Mouse (Mus musculus) v-Abl transformed pro-B cells (cell line): ENCODE measurements at regions not wholly inside any gene's neighbourhood (a gene's known extent, or its start where the extent isn't known, plus 50 kb on each side); places are given as distances from the start of the nearest gene placed in this dataset.

ENCODE experiments used
- in situ Hi-C, 2 experiments: fragments of 400-800 bp; cut with MboI; formaldehyde crosslinking; loops; one replicate each; pipeline ENCODE4 v1.15.1; 2025; ENCODE audit not compliant: unreplicated experiment in 2 of 2

DNA sequence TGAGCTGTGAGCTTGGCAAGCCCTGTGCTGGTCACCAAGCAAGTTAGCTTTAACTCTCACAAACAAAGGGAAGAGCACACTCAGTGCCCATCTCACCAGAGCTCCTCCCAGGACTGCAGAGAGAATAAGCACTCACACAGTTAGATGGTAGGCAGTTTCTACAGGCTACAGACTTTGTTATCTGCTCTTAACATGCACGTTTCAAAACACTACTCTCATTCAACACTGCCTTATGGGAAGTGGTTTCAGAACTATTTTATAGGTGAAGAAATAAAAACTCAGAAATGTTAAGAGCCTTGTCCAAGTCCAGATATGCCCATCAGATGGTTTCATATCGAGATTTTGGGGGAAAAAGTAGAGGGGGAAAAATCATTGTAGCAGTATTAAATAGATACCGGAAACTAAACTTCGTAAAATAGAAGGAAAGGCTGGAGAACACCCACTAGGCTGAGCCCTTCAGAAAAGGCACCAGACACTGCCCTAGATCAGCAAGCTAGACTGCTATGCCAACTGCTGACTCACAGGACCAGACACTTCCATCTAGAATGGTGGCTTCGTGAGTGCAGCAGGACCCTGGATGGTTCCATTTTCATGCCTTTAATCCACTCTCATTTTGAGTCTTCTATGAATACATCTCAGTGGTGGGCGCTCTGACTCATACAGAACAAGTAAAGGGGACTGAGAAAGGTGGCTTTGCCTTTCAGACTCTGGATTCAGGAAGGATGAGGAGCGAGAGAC is 51.3 kb upstream of the Serbp1 start:
- in situ Hi-C loops = loop anchor here in 1 of 2 experiments (25.0 kb wide), 3 partner anchors 626 to 1626 kb away; no protein-coding TSS in a partner anchor

DNA sequence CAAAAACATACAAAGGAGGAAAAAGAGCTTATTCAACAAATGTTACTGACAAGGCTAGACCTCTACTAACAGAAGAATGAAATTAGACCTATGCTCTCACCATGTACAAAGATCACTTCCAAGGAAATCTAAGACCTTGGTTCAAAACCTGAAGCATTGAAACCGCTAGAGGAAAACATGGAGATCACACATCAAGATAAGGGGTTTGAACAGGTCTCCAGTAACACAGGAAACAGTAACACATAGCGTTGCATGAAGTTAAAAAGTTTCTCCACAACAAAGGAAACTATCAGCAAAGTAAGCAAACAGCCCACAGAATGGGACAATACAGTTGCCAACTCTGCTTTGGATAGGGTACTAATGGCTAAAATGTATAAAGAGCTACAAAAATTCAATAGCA is 53.3 kb upstream of the Serbp1 start:
- in situ Hi-C loops = loop anchor here in 1 of 2 experiments (25.0 kb wide), 3 partner anchors 628 to 1628 kb away; no protein-coding TSS in a partner anchor

DNA sequence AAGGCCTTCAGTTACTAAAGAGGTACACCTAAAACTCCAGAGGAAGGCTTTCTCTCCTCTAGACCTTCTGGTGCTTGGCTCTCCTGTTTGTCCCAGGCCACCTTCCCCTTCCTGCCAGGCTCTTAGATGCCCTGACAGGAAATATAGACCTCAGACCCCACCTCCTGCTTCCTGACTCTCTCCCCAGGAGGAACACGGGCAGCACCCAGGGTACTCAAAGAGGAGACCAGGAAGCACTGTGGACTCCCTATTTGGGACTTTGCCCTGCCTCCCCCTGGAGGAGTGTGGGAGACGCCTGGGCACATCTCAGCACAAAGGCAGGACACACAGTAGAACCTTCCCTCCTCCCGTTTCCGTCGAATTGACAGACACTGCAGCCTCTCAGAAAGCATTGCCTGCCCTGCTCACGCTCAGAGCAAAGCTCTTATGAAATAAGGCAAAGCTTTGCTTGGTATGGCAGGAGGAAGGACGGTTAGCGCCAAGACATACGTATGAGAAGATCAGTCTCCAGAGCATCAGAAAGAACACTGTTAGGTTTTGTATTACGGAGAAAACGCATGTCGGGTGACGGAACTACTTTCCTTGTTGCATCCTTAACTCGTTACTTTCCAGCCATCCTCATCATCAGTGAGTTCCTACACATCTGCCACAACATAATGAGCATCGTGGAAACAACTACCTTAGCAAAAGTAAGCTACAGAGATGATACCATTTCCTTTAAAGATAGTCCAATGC is 54.3 kb upstream of the Serbp1 start:
- in situ Hi-C loops = loop anchor here in 1 of 2 experiments (25.0 kb wide), 3 partner anchors 629 to 1629 kb away; no protein-coding TSS in a partner anchor

DNA sequence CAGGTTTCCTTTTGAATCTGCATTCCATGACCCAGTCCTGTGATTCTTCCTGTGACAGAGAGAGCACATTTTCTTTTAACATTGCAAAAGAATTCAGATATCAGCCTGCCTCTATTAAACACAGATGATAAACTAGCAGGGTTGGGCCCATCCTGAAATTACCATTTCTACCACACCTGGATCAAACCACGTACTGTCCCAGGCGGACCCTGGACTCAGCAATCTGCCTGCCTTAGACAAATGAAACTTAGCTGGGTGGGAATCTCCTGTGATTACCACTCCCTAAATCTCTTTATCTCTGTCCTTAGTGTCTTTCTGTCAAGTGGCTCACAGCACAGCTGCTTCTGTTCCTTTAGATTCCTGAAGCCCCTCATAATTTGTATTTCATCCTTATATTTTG is 55.5 kb upstream of the Serbp1 start:
- in situ Hi-C loops = loop anchor here in 1 of 2 experiments (25.0 kb wide), 3 partner anchors 630 to 1630 kb away; no protein-coding TSS in a partner anchor

DNA sequence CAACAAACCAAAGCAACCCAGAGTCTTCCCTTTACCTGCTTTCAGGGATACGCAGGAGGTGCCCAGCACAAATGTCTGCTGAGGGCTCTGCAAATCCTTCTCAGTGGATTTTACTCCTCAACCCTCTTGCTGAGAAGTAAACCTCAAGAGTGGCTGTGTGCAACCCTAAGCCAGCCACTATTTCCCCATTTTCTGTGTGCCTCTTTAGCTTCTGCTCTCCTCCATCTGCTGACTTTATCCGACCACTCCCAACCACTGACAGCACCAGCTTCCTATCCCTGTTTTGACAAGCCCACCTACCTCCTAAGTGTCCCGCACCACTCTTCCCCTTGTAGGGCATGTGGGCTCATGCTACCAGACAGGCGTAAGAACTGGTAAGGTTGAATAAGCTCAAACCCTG is 56.5 kb upstream of the Serbp1 start:
- in situ Hi-C loops = loop anchor here in 1 of 2 experiments (25.0 kb wide), 3 partner anchors 631 to 1631 kb away; no protein-coding TSS in a partner anchor

DNA sequence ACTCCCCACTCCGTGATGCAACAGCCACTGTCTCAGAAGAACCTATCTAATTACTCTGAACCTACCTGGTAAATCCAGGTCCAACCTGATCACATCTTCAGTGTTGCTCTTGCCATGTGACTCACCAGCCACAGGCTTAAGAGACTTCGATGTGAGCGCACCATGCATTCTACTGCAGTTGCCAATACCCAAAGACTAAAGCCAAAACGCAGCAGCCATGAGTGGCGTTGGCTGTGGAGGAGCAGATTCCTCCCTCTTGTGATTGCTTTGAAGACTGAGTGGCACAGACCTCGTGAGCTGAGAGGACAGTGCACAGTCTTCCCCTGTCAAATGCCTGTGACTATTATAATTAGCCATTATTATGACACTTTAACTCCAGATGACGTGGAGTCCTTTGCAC is 58.6 kb upstream of the Serbp1 start:
- in situ Hi-C loops = loop anchor here in 1 of 2 experiments (25.0 kb wide), 3 partner anchors 633 to 1633 kb away; no protein-coding TSS in a partner anchor

DNA sequence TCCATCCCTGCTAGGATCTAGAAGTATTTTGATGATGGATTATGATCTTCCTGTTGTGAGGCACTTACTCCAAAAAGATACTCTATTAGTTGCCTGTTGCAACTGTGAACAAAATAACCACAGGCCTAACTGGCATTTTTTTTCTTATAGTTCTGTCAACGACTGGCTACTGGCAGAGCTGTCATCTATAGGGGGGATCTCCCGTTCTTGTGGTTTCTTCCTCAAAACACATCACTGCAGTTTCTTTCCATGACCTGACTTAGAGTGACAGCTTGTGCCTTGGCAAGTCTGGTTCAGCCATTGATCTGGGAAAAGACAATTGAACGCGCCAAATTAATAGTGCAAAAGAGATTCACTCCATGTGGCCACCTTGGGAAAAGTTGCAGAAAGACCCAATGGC is 59.4 kb upstream of the Serbp1 start:
- in situ Hi-C loops = loop anchor here in 1 of 2 experiments (25.0 kb wide), 3 partner anchors 634 to 1634 kb away; no protein-coding TSS in a partner anchor

DNA sequence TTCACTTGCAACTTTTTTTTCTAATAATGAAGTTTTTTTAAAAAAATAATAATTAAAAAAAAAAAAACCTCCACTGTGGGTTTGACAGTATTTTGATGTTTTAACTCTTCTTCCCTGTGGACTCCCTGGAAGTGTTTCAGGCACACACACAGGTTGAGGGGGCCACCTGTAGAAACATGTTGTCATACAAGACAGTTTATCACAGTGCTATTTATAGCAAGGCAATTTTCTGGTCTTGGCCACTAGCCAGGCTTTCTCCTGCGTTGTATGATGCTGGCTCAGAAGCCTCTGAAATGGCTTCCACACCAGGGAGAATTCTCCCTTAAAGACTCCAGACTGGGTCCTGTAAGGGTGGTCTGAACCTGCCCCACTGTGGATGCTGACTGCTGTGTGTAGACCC is 59.9 kb upstream of the Serbp1 start:
- in situ Hi-C loops = loop anchor here in 1 of 2 experiments (25.0 kb wide), 3 partner anchors 634 to 1634 kb away; no protein-coding TSS in a partner anchor

DNA sequence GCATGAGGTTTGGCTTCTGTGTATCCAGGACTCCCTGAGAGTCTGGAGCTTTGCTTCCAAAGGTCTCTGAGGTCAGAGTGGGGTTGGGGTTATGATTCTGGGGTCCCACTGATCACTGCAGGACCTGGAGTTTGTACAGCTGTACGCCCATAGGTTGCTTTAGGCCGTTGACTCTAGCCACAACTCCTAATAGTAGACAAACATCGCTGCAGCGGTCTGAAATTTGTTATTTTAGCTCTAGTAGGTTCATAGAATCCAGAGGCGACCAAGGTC is 67.4 kb upstream of the Serbp1 start:
- in situ Hi-C loops = loop anchor here in 1 of 2 experiments (25.0 kb wide), 1 partner anchor 633 kb away; the partner anchor contains the start of gene Mad2l1

DNA sequence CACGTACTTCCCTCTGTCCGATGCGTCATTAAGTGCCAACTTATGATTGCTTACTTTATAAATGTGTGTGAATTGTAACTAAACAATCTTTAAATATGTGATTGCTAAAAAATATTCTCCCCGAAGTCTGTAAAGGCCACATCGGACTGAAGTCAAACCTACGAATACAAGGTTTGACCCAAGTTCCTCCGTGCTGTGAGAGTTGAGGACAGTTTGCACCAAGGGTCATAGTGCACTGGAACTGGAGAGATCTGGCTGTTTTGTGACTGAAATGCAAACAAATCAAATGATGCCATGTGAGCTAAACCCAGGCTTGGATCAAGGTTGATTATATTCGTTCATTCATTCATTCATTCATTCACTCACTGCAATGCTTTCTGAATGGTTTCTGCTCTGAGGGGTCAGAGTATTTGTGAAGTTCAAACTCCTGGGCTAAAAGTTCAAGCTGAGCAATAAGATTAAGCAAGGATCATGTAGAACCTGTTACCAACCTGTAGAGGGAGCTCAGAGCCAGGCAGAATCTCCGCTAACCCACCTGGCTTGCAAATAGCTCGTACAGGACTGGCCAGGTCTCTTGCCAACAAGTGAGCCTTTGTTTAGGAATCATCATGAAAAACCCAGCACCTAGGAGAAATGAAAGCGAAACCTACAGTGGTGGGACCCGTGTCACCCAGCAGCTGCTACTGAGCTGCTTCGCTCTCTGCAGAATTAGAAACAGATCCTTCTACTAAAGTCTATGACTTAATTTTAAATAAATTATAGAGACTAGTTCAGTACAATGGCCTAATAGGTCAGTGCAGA is 67.9 kb upstream of the Serbp1 start:
- in situ Hi-C loops = loop anchor here in 1 of 2 experiments (25.0 kb wide), 1 partner anchor 633 kb away; the partner anchor contains the start of gene Mad2l1

DNA sequence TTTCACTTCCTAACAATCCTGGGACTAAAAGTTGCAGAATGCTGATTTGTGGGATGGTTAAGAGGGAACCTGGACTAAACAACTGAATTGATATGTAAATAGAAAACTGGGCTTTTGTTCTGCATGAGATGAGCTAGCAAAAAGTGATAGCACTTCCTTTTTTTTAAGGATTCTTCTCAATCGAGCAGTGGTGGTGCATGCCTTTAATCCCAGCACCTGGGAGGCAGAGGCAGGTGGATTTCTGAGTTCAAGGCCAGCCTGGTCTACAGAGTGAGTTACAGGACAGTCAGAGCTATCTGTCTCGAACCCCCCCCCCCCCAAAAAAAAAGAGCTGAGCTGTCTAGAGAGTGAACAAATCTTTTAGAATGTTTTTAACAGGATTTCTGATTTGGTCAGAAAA is 69.2 kb upstream of the Serbp1 start:
- in situ Hi-C loops = loop anchor here in 1 of 2 experiments (25.0 kb wide), 1 partner anchor 632 kb away; the partner anchor contains the start of gene Mad2l1

DNA sequence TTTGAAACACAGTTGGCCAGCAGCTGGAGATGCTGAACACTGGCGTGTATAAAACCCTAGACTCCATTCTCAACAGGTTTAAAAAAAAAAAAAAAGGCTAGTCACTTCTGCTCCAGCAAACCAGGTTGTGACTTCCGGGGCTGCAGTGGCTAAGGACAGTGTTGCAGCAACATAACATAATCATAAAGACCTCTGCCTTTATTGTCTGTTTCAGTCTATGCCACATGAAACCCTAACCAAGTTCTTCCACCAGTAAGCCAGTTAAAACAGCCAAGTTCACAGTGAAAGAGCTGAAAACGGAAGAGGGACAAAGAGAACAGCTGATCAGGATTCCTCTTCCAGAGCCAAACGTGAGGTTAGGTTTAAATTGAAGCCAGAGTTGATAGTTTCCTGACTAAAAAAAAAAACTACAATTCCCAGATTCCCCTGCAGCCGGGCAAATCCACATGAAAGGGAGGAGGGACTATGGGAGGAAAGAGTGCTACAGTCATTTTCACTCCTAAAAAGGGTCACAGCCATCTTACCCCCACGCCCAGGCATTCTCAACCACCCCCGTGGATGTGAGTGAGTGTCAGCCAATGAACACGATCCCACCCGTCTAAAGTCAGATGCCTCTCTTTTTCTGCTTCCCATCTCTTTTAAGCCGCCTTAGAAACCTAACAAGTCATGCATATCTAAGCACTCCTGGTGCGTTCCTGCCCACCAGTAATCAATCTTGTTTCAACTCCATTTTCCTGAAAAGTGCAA is 69.8 kb upstream of the Serbp1 start:
- in situ Hi-C loops = loop anchor here in 1 of 2 experiments (25.0 kb wide), 1 partner anchor 631 kb away; the partner anchor contains the start of gene Mad2l1

DNA sequence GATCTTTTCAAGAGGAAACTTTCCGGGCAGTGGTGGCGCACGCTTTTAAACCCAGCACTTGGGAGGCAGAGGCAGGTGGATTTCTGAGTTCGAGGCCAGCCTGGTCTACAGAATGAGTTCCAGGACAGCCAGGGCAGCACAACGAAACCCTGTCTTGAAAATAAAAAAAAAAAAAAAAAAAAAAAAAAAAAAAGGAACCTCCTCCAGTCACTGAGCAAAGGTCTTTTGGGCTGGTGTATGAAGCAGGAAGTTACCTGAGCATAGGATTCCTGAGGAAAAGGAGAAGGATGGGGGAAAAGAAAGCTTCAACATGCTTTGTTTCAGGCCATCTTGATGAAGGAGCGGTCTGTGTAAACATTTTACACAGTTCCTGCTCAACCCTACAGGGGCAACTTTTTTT is 72.9 kb upstream of the Serbp1 start:
- in situ Hi-C loops = loop anchor here in 1 of 2 experiments (25.0 kb wide), 1 partner anchor 628 kb away; the partner anchor contains the start of gene Mad2l1

DNA sequence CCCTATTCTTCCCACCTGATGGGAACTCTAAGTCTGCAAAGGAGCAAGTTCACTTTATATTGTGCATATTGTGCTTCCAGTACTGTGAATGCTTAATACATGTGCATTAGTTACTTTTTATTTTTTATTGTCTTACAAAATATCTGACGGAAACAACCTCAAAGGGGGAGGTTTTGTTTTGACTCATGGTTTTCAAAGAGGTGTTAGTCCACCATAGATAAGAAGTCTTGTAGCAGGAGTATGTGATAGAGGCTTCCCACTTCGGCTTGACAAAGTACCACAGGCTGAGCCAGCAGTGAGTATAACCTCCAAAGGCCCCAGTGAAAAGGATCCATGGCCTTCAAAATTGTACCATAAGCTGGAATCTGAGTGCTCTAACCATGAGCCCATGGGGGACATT is 74.0 kb upstream of the Serbp1 start:
- in situ Hi-C loops = loop anchor here in 1 of 2 experiments (25.0 kb wide), 1 partner anchor 627 kb away; the partner anchor contains the start of gene Mad2l1

DNA sequence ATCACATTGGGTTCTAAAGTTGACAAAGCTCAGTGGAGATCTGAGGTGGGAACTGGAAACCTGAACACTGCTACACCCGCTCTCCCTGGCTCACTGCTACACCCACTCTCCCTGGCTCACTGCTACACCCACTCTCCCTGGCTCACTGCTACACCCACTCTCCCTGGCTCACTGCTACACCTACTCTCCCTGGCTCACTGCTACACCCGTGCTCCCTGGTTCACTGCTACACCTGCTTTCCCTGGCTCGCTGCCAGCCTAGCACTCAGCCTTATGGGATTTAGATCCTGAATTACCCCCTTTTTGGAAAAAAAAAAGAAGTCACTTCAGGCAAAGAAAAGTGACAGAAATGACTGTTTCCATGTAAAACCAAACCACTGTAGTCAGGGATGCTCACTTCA is 75.2 kb upstream of the Serbp1 start:
- in situ Hi-C loops = loop anchor here in 1 of 2 experiments (25.0 kb wide), 1 partner anchor 626 kb away; the partner anchor contains the start of gene Mad2l1

DNA sequence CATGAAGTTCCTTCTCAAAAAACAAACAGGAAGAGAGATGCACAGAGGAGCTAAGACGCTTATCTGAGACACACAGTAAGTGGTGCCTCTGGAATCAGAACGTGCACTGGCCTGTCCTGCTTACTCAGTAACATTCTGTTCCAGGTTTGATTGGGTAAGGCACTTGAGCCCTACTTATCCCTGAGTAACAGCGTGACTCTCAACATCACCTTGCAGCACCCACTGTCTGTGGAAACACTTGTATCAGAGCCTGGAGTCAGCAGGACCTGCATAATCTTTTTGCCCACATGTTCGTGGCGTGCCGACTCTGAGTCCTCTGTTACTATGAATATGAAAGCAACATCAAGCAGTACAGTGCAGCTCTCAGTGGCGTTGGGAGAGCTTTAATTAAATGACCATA is 76.4 kb upstream of the Serbp1 start:
- in situ Hi-C loops = loop anchor here in 1 of 2 experiments (25.0 kb wide), 1 partner anchor 624 kb away; the partner anchor contains the start of gene Mad2l1

DNA sequence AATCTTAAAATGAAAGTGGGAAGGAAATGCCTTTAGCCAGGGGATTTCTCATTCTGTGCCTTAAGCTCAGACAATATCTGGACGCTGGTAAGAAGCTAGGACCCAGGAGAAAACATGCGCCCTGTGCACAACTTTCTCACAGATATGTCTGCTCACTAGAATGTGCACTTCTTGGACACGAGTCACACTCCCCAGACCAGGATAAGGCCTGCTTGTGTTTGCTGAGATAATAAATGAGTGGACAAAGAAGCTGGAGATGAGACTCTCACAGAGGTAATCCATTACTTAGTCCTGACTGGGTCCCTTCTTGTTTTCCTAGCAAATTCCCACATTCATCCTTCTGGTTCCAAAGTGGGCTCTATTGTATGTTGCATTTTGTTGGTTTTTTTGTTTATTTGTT is 77.4 kb upstream of the Serbp1 start:
- in situ Hi-C loops = loop anchor here in 1 of 2 experiments (25.0 kb wide), 1 partner anchor 623 kb away; the partner anchor contains the start of gene Mad2l1

DNA sequence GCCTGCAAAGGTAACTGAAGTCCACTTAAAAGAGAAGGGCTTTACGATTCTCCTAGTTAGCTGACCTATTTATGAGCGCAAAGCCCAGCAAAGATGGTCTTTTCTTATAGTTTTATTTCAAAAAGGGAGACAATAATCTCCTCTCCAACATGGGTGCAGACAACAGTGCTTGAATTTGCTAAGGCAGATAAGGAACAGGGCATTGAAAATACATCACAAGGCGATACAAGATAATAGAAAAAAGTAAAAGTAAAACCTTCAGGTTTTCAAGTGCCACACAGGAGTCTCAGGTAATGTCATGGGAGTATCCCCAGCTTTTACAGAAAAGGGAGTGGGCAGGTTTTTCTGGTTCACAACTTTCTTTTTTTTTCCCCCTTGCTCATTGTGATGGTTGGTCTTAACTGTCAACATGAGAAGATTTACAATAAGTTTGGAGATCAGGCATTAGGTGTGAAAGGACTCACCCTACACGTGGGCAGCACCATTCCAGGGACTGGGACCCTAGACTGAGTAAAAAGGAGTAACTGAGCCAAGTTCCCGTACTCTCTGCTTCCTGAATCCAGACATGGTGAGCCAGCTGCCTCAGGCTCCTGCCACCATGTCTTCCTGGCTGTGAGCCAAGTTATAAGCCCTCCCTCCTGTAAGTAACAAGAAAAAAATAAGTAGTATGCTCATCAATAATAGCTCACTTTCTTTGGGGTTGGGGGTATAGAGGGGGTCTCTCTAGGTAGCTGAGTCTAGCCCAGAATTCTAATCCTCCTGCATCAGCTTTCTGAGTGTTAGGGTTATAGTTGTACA is 78.1 kb upstream of the Serbp1 start:
- in situ Hi-C loops = loop anchor here (5.0 to 25.0 kb wide), 3 partner anchors 318 to 623 kb away; partner anchors contain the start of gene Mad2l1 (in 2 of the 2)
